Mouse (Mus musculus) heart, postnatal 0 days (tissue): Measurements from ENCODE around the gene Cwc27.

Experiments
- CTCF ChIP-seq: IDR thresholded peaks from 2 replicates; pipeline ENCODE4 v1.5.1; 2016; ENCODE audit warnings: antibody characterized with exemption, control low read depth, low read depth
- EP300 ChIP-seq: IDR thresholded peaks from 2 replicates; pipeline ENCODE4 v1.6.1; 2016; ENCODE audit warnings: antibody characterized with exemption, low read depth

DNA sequence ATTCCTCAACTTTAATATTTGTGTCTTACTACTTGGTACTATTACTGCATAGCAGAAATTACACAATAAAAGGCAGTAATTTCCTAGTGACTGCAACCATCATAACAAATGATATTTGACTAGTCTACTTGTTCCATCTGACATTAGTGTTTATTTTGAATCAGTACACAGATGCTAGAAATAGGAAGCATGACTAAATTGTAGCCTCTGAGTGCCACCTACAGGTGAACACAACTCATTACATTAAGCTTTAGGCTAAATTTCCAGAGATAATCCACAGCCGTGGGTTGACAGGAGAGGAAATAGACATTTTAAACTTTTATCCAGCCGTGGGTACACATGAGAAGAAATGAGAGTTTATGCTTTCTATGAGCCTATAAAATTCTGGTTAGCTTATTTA lies 27.3 kb downstream of the Cwc27 start:
- TF ChIP-seq EP300 (no peak), CTCF (peak; percentile 83)
